Mouse (Mus musculus) G1E (cell line): Measurements from ENCODE around the gene Naglu.

Experiments used
- CTCF ChIP-seq: IDR thresholded peaks from 2 replicates; pipeline ENCODE4 v1.5.1; 2012; ENCODE audit warnings: low read depth, low read length, inconsistent platforms, mixed read lengths
- GATA1 ChIP-seq: IDR thresholded peaks from 2 replicates; pipeline ENCODE4 v1.6.1; 2012; ENCODE audit warnings: borderline replicate concordance, low read length, inconsistent platforms, mixed read lengths
- GATA2 ChIP-seq: IDR thresholded peaks from 2 replicates; pipeline ENCODE4 v1.6.1; 2012; ENCODE audit warnings: low read depth, low read length, inconsistent platforms, borderline replicate concordance
- POLR2AphosphoS5 ChIP-seq: IDR thresholded peaks from 2 replicates; pipeline ENCODE4 v1.6.1; 2012; ENCODE audit warnings: low read depth, low read length, inconsistent platforms; ENCODE audit not compliant: insufficient replicate concordance
- TAL1 ChIP-seq: conservative IDR thresholded peaks from 2 replicates; pipeline ENCODE4 v1.6.1; 2012; ENCODE audit warnings: low read depth, low read length, inconsistent platforms, mixed read lengths

GRCm38 (mm10) chr11:101085617-101086322 is 16.0 kb downstream of the Naglu start:
- TF ChIP-seq CTCF (no peak), GATA1 (no peak), POLR2AphosphoS5 (no peak), TAL1 (no peak), GATA2 (no peak)
